Mouse (Mus musculus) 416B (cell line): ENCODE measurements around the gene Ctnna3.

Experiments
- DNase-seq: peaks from one replicate; pipeline ENCODE4 v3.0.0; 2011; ENCODE audit warnings: low read depth

Ctnna3 gene

DNA sequence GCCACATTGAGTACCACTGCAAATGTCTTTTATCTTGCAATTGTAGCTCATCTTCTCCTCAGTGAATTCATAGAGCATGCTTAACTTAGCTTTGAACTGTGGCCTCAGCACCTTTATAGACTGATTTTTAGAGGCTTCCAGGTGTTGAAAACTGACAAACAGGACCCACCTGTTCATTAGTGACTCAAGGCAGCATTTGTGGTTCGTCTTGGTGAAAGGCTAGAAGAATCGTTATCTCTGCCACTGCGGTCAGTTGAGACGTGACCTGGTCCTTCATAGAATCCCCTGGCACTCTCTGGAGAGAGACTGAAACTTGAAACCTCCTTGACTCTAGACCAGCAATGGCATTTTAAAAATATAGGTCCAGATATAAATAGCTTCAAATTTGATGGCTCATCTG is 96.1 kb downstream of the Ctnna3 start:
- DNase-seq: no peak

DNA sequence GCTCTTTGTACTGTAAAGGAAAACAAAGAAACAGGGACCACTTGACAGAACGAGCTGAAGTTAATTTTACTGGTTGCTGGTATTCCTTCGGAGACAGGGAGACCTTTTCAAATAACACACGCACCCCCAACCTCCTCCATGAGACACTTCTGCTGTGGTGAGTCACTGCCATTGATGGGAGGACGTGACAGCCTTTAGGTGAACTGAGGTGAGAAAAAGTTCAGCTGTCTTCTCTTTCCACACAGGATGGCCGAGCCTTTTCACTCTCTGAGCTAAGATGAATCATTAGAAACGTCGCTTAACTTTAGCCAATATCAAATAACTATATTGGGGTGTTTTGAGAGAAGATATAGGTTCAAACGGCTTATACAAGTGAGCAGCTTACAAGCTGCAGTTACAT is 102.5 kb downstream of the Ctnna3 start:
- no peak for DNase-seq

DNA sequence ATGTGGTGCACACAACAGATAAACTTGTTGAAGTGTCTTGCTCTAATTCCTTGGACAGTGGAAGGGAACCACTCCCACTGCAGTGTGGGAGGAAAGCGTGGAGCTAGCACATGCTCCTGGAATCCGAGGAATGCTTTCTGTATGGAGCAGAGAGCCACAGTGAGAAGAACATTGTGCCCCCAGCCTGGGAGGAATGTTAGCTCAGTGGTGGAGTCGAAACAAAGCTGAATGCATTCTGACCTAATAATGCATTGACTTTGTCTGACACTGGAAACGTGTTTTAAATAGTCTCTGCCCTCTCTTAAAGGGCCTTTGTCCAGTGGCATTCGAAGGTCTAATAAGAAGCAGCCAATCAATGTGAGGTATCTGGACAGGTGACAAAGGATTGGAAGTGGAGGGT is 111.9 kb downstream of the Ctnna3 start:
- DNase-seq: no peak

DNA sequence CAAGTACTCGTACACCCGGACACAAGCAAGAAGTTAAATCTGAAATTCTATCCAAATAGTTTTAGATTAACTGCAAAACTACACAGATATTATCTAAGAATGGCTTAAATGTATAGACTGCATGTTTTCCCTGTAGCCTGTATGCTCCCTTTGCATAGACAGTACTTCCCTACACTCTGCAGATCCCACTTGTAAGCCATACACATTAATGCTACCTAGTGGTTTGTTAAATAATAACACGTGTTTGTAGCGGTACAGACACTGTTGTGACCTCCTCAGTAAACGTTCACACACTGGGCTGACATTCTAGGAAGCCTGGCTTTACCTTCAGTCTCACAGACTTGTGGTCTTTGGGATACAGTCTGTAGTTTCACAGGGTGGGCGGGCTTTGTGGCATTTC is 112.6 kb downstream of the Ctnna3 start:
- no peak for DNase-seq

DNA sequence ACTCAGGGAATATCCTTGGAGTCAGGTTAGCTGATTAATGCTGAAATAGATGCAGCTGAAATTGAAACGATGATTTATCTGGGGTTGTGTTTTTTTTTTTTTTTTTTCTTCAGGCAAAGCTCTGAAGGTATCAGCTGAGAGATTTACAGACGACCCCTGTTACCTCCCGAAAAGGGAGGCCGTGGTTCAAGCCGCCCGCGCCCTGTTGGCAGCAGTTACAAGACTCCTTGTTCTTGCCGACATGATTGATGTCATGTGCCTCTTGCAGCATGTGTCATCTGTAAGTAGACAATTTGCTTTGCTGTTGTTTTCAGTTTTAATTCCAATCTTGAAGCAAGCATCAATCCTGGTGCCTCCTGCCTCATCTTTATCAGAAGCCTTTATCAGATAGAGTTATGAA is 136.8 kb downstream of the Ctnna3 start:
- no peak for DNase-seq

DNA sequence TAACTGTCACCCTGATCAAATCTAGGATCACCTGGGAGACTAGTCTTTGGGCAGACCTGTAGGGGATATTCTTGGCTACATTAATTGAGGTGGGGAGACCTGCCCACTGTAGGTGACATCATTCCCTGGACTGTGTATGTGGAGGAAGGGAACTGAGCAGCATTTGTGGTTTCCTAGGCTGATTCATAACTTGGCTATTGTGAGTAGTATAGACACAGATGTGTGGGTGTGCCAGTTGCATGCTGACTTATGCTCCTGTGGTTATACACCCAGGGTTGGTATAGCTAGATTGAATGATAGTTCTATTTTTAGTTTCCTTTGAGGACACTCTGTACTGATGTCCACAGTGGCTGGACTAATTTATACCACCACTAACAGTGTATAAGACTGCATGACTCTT is 141.7 kb downstream of the Ctnna3 start:
- DNase-seq: peak; percentile 85

DNA sequence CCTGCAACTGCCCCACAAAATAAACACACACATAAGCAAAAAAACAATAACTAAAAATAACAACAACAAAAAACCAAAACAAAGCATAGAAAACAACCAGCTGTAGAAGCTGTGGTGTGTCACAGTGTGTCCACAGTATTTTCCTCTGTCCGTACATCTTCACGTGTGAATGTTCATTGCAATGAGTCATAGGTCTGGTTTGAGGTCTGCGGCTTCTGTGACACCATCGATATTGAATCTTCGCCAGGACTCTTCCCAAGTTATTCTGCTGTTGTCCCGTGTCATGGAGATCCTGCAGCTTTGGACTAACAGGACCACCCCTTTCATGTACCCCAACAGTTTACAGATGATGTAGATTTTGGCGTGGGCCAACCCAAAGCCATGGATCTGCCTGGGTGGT is 143.0 kb downstream of the Ctnna3 start:
- DNase-seq: peak; percentile 71

DNA sequence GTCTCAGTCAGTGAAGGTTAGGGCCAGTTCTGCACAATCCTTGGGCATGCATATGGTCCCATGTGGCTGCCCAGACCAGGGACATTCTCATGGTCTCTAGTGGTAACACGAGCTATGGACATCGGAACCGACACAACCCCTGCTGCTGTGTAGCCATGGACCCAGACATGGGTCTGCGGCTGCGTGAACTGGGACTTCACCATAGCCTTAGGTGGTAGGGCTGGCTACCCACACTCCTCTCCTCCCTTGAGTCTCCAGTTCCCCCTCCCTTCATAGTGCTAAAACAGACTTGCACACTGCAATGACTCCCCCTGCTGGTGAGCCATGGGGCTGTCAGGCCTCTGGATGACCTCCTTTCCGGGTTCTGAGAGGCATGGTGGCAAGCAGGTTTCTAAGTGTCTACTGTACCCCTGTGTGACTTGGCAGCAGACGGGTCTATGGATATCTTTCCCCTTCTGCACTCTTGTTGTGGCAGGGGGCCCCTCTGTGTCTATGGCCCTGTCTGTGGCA is 144.3 kb downstream of the Ctnna3 start:
- peak; percentile 32 for DNase-seq

DNA sequence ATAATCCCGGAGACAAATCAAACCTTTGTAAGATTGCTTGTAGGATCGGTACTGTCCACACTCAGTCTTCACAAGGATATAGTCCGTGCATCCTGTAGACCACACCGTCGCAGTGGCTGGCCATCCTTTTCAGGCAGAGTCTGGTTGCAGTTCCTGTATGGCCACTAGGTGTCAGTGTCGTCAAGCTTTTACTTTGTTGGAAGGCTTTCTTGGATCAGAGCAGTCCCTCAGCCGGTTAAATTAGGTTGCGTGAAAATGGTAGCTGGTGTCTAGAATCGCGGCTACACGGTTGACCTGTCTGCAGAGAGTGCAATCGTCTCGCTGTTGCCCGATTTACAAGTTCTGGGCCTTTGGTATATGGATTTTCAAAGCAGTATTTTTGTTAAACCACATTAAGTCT is 152.7 kb downstream of the Ctnna3 start:
- peak; percentile 72 for DNase-seq

DNA sequence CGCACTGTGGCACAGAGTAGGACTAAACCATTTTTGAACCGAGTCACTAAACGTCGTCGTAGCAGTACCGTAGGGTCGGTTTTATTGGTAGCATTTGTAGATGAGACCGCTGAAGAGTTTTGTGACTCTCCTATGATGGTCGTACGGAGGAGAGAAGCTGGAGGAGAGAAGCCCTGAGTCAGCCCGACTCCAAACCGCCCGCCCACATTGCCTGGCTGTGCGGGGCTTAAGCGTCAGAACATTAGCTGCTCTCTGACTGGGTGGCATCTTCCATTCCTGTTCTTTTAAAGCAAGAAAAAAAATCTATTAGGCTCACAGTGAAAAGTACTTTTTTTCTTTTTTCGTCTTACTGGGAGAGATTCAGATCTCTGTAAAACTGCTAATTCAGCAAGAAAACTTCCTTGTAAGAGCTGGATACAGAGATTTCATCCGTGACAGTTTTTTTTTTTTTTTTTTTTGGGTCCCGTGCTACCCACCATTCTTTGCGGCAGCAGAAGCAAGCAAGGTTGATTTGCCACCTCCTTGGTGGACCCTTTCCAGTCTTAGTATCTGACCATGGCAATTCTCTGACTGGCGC is 154.0 kb downstream of the Ctnna3 start:
- DNase-seq: no peak

DNA sequence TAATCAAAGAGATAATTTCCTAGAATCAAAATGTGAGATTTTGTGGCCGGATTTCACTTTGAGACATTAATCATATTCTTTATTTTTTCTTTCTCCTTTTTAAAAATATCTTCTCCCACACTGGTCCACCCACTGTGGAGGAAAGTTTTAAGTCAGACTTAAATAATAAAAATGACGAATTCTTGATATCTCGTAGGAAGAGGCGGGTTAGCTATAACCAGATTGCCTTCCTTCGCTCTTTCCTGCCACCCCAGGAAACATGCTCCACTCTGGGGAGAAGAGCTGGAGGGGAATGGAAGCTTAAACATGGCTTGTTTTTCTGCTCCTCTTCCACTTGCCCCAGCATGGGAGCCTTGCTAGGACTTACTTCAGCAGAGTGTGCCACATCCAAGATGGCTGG is 169.5 kb downstream of the Ctnna3 start:
- no peak for DNase-seq

DNA sequence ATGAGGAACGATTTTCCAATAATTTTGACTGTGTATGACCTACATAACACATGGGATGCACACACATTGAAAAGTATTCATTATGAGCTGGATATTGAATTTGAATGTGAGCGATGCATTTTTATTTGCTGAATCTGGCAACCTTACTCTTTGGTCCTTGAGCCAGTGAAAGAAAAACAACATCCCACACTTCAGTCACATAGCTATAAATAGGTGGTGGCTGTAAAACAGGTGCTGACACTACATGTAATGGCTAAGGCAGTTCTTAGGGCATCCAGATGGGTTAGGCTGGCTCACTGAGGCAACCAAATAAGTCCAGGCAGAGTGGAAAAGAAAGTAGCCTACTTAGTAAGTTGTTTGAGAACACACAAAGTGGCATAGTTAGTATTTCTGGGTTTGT is 171.3 kb downstream of the Ctnna3 start:
- no peak for DNase-seq

DNA sequence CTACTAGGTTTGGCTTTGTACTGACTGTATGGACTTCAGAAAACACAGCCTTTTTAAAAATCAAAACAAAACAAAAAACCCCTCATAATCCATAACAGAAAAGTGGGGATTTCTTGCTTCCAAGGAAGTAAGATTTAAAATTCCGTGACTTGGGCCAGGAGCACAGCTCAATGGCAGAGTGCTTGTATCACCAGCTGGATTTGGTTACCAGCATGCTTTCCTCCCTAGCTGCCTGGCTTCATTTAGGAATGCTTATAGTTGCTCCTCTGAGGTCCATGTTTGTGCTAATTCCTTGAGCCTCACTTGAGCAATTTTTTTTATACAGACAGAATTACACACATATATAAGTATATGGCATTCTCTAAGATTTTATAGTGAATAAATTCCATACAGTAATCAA is 198.6 kb downstream of the Ctnna3 start:
- no peak for DNase-seq

DNA sequence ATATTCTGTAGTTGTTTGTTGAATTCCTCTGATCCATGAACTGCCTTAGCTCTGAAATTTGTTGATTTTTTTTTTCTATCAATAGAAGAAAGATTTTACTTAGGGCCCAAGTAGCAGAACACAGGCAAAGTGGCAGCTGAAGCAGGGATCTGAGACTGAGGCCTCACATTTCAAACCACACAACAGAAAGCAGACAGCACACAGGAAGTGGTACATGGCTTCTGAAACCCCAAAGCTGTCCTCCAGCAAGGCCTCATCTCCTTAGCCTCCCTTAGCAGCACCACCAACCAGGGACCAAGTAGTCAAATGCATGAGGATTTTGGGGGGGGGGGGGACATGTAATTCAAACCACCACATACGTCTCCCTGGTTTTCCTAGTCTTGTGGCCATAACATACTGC is 204.0 kb downstream of the Ctnna3 start:
- DNase-seq: peak; percentile 1

DNA sequence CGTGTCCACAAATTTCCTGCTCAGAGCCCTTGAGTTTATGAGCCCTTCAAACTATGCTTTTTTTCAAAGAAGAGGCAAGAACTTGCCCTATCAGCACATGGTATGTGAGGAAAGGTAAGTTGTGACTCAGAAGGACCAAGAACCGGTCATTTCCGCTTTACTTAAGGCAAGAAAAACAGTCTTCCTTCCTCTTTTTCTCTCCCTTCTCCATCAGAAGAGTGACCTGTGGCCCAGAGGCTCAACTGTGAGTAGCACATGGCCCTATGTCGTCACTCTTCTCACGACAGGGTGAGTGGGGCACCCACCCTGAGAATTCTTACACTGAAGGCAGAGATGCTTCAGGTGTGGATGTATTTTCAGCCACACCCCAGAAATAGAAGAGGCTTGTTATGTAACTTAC is 208.1 kb downstream of the Ctnna3 start:
- peak; percentile 4 for DNase-seq

DNA sequence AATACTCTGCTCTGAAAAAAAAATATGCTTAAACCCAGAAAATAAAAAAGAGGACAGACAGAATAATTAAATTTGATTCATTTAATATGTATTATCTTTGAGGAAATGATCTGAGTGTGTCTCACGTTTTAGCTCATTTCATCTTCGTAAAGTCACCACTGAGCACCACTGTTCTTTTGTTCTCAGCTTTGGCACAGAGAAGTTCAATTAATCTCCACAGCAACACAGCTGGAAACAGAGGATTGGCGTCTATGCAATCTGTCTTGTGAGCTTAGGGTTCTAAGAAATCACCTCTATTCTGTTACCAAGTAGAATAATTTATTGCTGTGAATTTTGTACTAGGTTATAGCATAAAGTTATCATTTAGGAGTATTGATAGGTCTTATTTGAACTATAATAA is 217.4 kb downstream of the Ctnna3 start:
- DNase-seq: no peak

DNA sequence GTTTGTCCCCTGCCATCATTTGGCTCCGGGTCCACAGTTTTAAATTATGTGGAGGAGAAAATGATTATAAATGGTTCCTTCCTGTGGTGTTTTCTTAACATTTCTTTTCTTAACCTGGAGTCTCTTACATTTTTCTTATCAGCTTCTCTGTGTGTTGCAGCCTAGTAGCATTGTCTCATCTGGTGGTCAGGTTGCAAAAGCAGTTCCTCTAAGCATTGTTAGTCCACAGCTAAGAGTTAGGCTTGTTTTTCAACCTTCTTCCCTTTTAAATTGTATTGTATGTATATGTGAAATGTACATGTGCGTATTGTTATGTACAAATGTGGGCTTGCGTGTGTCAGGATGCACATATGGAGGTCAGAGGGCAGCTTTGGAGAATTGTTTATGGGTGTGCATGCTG is 220.4 kb downstream of the Ctnna3 start:
- DNase-seq: no peak

DNA sequence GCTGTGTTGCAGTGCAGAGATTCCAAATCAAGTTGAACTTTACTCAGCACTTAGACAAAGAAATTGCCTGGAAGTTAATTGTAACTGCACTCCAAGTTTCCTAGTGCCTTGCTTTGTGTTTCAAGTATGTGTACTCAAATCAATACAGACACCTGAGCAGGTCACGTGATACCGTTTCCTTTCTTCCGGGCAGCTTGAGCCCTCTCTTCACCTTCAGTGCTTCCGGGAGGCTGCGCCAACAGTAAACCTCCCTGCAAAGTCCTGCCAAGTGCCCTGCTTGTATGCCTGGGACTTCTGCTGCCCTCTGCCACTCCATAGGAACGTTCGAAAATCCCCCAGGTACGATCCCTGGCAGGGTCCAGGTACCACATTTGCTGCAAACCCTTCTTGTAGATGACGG is 223.0 kb downstream of the Ctnna3 start:
- DNase-seq: no peak

DNA sequence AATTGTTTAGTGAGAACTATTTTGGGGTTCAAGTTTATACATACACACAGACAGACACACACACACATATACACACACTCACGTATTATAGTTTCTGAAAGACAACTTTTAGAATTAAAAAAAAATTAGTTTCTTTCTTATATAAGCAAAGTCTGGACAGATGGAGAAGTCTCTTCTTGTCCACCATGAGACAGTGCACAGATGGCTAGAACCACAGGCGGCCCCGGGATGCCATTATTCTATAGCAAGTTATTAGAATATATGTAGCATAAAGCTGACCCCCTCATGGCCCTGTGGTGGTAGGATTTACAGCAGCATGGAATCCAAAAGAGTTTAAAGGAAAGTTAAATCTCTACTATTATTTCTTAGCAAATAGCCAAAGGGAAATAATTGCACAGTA is 223.7 kb downstream of the Ctnna3 start:
- no peak for DNase-seq

DNA sequence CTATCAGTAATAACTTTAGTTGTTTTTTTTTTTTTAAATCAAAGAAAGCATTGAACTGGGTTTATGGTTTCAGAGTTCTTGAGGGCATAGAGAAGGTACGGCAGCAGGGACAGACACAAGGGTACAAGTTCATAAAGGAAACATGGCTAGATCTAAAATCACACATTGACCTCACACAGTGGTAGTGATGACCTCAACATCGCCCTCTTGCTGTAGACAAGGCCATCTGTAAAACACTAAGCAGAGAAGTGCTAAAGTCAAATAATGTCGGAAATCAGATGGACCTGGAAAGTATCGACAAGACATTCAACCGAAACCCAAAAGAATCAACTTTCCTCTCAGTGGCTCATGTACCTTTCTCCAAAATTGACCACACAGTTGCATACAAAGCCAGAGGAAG is 224.7 kb downstream of the Ctnna3 start:
- DNase-seq: peak; percentile 2

DNA sequence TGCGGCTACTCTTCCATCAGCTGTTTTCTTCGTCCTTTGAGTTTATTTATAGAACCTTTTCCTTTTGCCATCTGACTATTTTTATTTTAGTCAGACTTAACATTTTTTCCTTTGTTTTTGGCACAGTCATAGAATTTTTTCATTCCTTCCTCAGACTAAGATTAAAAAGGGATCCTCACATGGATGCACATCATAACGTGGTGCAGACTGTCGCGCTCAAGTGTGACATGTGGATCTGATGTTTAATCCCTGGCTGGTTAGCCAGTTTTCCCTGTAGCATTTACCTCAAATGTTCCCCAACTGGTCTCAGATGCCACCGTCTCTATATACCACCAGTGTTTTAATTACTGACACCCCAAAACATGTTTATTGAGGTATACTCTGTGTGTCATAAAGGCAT is 246.4 kb downstream of the Ctnna3 start:
- no peak for DNase-seq

DNA sequence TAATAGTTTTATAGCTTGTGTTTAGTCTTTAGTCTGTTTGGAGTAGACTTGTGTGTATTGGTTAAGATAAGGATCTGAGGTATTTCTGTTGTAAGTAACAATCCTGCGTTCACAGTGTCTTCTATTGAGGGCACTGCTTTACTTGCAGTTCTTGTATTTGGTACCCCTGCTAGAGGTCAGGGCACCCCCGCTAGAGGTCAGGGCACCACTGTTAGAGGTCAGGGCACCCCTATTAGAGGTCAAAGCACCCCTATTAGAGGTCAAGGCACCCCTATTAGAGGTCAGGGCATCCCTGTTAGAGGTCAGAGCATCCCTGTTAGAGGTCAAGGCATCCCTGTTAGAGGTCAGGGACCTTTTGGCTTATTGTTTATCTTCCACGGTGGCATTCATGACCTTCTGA is 259.3 kb downstream of the Ctnna3 start:
- DNase-seq: no peak

DNA sequence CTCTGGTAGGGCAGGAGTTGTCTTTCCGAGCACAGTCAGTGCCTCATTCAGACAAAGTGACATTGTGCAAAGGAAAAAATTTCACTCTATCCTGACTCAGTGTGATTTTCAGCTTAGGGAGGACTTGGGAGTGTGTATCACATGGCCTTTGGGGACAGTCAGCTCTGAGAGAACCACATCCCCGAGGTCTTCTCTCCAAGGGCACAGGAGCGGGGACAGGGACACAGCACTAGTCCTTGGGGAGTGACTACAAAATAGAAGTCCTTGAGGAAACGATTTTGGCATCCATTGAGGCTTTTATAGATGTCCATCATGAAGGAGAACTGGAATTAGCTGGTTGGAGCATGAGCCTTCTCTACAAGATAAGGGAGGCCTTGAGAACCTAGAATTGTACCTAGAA is 259.8 kb downstream of the Ctnna3 start:
- DNase-seq: no peak

DNA sequence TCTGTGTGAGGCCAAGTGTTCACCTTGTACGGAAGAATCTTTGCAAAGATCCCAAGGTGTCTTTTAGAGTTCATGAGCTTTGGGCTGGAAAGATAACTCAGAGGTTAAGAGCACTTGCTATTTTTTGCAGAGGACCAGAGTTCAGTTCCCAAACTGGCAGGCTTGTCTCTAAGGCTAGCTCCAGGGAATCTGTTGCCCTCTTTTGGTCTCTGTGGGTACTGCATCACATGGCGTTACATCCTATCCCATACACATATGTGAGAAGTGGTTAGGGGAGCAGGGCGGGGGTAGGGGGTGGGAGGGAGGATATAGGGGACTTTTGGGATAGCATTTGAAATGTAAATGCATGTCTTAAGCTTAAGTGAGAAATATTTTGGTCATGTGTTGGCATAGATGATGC is 262.1 kb downstream of the Ctnna3 start:
- peak; percentile 37 for DNase-seq

DNA sequence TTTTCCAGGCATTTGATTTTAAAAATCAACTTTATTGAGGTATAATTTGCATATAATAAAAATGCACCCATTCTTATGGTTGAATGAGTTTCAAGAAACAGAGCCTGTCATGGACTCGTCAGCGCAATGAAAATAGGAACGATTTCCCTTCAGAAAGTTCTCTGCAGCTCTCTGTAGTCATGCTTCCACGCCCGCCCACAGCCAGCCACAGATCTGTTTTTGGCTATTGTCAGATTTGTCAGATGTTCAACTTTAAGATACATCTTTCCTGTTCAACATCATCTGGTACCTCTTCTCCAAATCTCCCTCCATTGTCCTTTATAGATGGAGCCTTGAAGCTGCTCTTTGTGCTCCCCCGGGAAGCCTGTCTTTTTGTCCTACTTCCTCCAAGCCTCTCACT is 280.3 kb downstream of the Ctnna3 start:
- DNase-seq: no peak
